Mouse (Mus musculus) spleen, postnatal 4 days (tissue): ENCODE results near the gene Usp49.
"Not testable (repeated sequence)": the region's sequence is repeated elsewhere in the genome, so short reads cannot be mapped to it uniquely, and the experiment has no call there.

Experiments used
- DNase-seq, 2 experiments: peaks; one replicate each; pipeline ENCODE4 v3.0.0; 2022; ENCODE audit warnings: low spot score in 2 of 2

Gene Usp49

GRCm38 (mm10) chr17:47609182-47609581, 21.3 kb upstream of the Usp49 start:
- no peak for DNase-seq

- DNase-seq = peak; percentile 96 to 97
Observed at GRCm38 (mm10) chr17:47610849-47611660, 19.4 kb upstream of the Usp49 start, which contains the start of the genes Bysl, Med20 and Gm20517. Gene Bysl (minus strand): TSS chr17:47611492. Gene Med20 (plus strand): TSS chr17:47611582. Gene Gm20517 (plus strand): TSS chr17:47611589.

GRCm38 (mm10) chr17:47611661-47611982, 18.9 kb upstream of the Usp49 start:
- DNase-seq = no peak

GRCm38 (mm10) chr17:47614018-47614417, 16.5 kb upstream of the Usp49 start:
- peak; percentile 67 to 86 for DNase-seq

GRCm38 (mm10) chr17:47616119-47616518, 14.4 kb upstream of the Usp49 start:
- peak in 1 of 2 experiments; percentile 58 for DNase-seq

- no peak for DNase-seq
Observed at GRCm38 (mm10) chr17:47616652-47617051, 13.8 kb upstream of the Usp49 start.

GRCm38 (mm10) chr17:47617605-47618307, 12.7 kb upstream of the Usp49 start:
- DNase-seq = peak; percentile 61 to 63

- DNase-seq = peak in 1 of 2 experiments; percentile 59
Observed at GRCm38 (mm10) chr17:47618556-47619311, 11.8 kb upstream of the Usp49 start.

- DNase-seq = no peak
Observed at GRCm38 (mm10) chr17:47622912-47623554, 7.5 kb upstream of the Usp49 start.

GRCm38 (mm10) chr17:47624572-47624971, 5.9 kb upstream of the Usp49 start:
- DNase-seq = not testable (repeated sequence)

GRCm38 (mm10) chr17:47625088-47625487, 5.4 kb upstream of the Usp49 start:
- DNase-seq = no peak

- no peak for DNase-seq
Observed at GRCm38 (mm10) chr17:47626031-47626430, 4.5 kb upstream of the Usp49 start.

- DNase-seq = no peak
Observed at GRCm38 (mm10) chr17:47627791-47628190, 2.7 kb upstream of the Usp49 start.

GRCm38 (mm10) chr17:47628851-47629676, 1.4 kb upstream of the Usp49 start:
- DNase-seq = peak; percentile 97

- DNase-seq = peak; percentile 62 to 84
Observed at GRCm38 (mm10) chr17:47629717-47630677, 493 bp upstream of the Usp49 start.

GRCm38 (mm10) chr17:47632181-47632840, 1.8 kb downstream of the Usp49 start:
- DNase-seq = no peak

- no peak for DNase-seq
Observed at GRCm38 (mm10) chr17:47633999-47634770, 3.7 kb downstream of the Usp49 start.

- DNase-seq = no peak
Observed at GRCm38 (mm10) chr17:47642992-47643391, 12.5 kb downstream of the Usp49 start.
